Mouse (Mus musculus): ENCODE measurements around the gene Cped1.

The Cped1 gene

GRCm38 (mm10) chr6:22168388-22168787, 182.7 kb downstream of the Cped1 start:
- no peak for DNase-seq (ENCODE audit: low spot score)

DNA sequence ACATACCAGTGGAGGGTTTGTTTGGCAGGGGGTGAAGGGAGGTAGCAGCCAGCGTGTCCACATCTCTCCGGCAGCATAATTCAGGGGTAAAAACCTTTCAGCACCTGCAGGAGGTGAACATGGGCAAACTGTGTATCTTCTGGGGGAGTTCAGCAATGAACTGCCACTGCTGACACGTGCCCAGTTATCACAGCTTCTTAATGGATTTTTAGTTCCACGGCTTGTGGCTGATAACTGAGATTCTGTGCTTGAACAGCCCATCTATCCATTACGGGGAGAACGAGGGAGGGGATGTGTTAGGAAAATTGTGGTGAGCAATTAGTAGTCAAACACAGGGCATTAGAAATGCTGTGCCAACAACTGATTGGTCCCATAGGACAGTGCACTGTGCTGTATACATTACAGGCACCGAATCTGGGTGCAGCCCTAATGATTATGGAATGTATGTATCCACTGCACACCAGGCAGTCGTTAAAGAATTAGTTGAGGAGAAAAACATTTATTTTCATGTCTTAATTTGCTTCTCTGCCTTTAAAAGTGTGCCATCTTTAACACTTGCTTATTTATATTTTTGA, 193.1 kb downstream of the Cped1 start:
- DNase-seq (ENCODE audit: low spot score) = no peak

DNA sequence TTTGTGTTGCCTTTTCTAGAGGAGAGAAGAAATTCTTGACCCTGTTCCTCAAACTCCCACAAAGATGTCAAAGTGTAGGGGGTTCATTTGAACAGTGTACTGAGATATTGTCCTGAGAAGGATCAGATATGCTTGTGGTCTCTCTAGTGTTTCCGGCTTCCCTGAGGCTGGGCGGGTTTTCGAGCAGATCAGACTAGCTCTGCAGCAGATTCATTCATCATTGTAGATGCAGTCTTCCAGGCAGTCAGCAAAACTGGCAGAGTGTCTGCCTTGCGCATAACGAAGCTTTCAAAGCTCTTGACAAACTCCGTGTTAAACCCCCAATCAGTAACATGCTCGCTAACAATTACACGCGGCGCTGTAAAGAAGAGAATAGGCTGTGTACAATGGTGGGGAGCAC, 194.6 kb downstream of the Cped1 start:
- DNase-seq (ENCODE audit: low spot score) = no peak

GRCm38 (mm10) chr6:22186967-22187366, 201.3 kb downstream of the Cped1 start:
- no peak for DNase-seq (ENCODE audit: low spot score)

- DNase-seq (ENCODE audit: low spot score) = no peak
These were observed 203.9 kb downstream of the Cped1 start for GRCm38 (mm10) chr6:22189346-22190335.

DNA sequence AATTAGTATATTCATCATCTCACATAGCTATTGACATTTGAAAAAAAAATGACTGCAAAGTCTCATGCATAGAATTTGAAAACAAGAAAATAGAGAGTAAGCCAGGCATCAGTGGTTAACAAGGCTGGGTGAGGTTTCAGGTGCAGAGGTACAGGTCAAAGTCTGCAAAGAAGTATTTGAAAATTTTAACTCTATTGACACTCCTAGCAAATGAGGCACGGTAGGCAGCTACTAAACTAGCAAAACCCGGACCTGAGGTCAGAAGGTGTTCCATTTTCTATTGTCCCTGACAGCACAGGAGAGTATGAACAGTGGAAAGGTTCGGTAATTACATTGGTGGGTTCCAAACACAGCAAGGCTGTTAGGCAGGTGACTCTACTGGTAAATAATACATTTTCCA, 212.9 kb downstream of the Cped1 start:
- DNase-seq (ENCODE audit: low spot score) = no peak

GRCm38 (mm10) chr6:22199473-22199872, 213.8 kb downstream of the Cped1 start:
- no peak for DNase-seq (ENCODE audit: low spot score)

- no peak for DNase-seq (ENCODE audit: low spot score)
These were observed 214.4 kb downstream of the Cped1 start for GRCm38 (mm10) chr6:22200133-22200532.

- no peak for DNase-seq (ENCODE audit: low spot score)
These were observed 216.2 kb downstream of the Cped1 start for GRCm38 (mm10) chr6:22201879-22202278.

- no peak for DNase-seq (ENCODE audit: low spot score)
These were observed 219.5 kb downstream of the Cped1 start for GRCm38 (mm10) chr6:22205030-22205750.

- no peak for DNase-seq (ENCODE audit: low spot score)
These were observed 220.0 kb downstream of the Cped1 start for GRCm38 (mm10) chr6:22205751-22206121.

DNA sequence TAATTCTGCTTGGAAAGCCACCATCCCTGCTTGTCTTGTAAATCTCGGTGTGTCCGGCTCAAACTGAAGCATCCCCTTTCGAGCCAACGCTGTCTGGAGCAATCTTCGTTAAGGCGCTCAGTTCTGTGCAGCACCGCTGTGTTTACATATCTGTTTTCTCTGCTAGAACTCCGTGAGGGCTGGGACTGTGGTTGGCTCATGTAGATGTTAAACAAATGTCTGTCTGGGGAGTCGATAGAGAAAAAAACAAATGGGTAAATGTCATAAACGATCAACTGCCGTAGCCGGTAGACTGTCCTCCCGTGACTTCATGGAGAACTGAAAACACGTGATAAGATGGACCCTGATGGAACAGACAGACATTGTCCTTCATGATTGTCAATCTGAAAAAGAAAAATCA, 220.5 kb downstream of the Cped1 start:
- no peak for DNase-seq (ENCODE audit: low spot score)

DNA sequence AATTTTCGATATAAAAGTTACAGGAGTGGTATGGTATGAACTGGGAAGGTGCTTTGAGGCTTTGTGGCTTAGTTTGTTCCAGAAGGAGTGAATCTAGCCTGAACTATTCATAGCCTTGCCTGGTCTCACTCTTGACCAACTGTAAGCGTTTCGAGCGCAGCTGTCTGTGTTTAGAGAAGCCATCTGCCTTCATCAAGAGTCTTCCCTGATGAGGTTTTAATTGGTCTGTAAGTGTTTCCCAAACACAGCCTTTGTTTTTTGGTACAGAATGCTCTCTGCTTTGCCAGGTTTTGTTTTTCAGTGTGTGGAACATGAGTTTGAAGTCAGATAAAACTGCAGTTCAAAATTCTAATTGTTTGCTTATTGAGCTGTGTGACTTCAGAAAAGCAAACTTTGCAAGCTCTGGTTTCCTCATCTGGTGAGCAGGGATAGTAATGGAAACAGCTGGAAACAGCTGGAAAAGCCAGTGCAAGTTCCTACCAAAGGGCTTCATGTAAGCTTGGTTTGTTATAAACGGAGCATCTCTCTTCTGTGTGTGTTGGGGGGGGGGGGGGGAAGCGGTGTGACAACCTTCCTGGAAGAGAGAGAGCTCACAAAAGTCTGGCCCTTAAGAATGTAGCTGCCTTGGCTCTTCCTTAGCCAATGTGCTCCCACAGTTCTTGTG, 221.0 kb downstream of the Cped1 start:
- DNase-seq (ENCODE audit: low spot score) = no peak

- DNase-seq (ENCODE audit: low spot score) = no peak
These were observed 226.4 kb downstream of the Cped1 start for GRCm38 (mm10) chr6:22212158-22212557.

DNA sequence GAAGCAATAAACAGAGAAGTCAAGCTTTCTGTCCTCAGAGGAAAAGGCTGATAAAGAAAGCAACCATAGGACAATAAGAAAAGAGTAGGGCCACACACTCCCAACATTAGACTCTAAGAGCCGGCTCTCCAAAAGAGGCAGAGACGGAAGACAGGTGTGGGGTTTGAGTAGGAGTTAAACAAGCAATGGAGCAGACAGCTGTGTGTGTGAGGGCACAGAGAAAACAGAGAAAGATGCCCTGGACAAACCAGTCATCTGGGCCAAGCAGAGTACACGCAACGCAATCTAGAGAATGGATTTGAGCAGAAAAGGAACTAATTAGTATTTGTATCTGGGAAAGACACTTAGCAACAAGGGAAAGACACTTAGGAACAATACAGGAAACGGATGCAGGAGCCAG, 227.5 kb downstream of the Cped1 start:
- DNase-seq (ENCODE audit: low spot score) = no peak

DNA sequence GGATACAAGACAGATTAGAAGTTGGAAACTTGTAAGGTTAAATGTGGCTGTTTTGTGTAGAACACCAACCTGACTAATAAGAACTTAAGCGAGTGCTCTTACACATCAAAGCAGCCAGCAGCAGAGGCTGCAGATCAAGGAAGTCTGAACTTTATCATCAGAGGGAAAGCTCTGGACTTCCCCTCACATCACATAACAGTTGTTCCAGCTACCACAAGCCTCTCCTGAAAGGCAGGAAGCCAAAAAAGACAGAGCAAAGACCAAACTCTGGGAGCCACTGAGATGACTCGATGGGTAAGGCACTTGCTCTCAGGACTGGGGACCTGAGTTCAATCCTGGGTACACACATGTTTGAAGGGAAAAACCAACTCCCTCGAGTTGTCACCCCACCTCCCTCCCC, 228.1 kb downstream of the Cped1 start:
- no peak for DNase-seq (ENCODE audit: low spot score)

DNA sequence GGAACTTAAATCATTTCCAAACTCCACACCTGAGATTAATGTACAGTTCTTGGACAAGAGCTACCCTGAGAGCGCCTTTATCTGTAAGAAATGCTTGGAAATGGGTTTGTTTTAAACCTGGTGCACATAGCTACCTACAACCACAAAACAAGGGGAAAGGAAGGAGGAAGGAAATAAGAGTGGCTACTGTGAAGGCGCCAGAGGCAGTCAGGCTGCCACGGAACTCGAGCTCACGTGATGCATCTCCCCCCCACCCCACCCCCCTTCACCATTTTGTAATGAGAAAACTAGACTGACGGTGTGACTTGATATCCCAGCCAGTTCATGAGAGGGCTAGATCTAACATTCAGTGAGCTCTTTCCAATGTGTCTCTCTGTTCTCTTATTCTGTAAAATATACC, 228.9 kb downstream of the Cped1 start:
- DNase-seq (ENCODE audit: low spot score) = no peak

DNA sequence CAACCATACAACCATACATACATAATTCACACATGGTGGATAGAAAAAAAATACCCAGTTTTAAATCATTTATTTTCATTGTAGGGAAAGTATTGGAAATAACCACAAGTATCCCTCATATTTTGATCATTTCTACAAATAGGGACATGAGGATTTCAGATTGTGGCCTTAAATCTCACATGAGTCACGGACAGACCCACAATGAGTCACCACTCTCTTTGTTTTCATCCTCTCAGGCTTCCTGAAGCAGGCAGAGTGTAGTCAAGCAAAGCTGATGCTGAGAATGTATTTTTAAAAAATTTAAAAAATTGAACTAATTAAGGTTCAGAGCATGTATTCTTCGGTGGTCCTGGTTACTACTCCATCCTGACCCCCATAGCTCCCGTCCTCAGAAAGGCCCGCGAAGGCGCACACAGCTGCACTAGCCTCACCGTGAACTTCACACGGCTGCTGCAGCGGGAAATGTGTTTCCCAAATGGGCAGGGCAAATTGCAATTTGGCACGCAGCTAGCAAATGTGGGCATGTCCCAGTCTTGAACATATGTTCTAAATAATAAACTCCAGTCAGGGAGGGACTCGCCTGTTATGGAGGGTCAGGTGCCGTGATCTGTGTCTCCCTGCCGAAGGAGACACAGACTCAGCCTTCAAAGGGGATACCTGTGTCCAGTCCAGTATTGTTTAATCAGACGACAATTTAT, 230.7 kb downstream of the Cped1 start:
- no peak for DNase-seq (ENCODE audit: low spot score)

GRCm38 (mm10) chr6:22221134-22221533, 235.4 kb downstream of the Cped1 start:
- no peak for DNase-seq (ENCODE audit: low spot score)

DNA sequence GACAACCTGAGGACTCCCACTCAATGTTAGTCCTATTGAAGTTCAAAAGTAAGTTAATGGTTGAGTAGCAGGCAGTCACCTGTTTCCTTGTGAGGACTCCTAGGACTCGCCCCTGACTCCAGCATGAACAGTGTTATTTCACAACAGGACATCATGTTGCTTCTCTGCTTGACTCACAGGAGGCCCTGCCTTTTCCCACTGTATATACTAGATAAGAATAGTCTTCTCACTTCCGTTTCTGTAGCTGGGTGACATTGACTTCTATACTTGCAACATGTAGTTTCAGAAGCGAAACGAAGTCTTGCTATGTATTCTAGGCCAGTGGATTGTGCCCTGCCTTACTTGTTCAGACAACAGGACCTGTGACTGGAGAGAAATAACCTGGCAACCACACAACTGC, 236.4 kb downstream of the Cped1 start:
- no peak for DNase-seq (ENCODE audit: low spot score)

GRCm38 (mm10) chr6:22222947-22223346, 237.2 kb downstream of the Cped1 start:
- no peak for DNase-seq (ENCODE audit: low spot score)

DNA sequence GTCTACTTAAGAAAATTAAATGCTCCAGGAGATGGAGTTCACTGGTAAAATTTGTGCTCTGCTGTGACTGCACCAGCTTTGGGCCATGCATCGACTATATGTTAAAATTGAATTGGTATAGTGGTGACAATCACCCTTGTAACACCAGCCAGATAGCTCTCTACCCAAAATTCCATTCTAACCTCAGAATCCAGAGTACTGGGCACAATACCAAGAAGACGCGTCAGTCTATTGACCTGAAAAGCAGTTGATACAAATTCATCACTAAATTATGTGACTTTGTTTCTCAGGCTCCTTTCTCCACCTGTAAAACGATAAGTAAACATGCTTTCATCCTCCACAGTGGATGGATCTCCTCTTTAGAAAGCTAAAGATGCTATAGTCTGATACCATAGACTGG, 238.6 kb downstream of the Cped1 start:
- DNase-seq (ENCODE audit: low spot score) = no peak
